Mouse (Mus musculus) MEL (cell line): ENCODE measurements around the gene Ttc3. TPM values are rescaled to one million over a fixed set of nuclear protein-coding genes. Genes with fewer than 3 reads are reported as not detected.
A peak's percentile ranks its signal among the peaks of the same experiment; 100 is the strongest.

Experiments used
- DNase-seq: peaks from one replicate; pipeline ENCODE4 v3.0.0; 2011; ENCODE audit warnings: low read depth, low spot score
- H3K27ac ChIP-seq: 2 replicates; pipeline ENCODE4 v1.5.1; 2012; ENCODE audit warnings: low read depth, mild to moderate bottlenecking, control low read depth, low read length, moderate library complexity; ENCODE audit not compliant: control insufficient read depth
- H3K27me3 ChIP-seq, 2 experiments: fragments of 150-350 bp in 1 of 2; sonication (generic) in 1 of 2; 2 replicates each; pipeline ENCODE4 v1.6.1; 2012; ENCODE audit warnings: low read length in 2 of 2, mild to moderate bottlenecking in 2 of 2, improper control_type of control experiment in 1 of 2, moderate library complexity in 1 of 2; ENCODE audit not compliant: insufficient read depth in 2 of 2, control insufficient read depth in 1 of 2
- H3K36me3 ChIP-seq, 2 experiments: 2 replicates each; pipeline ENCODE4 v1.6.1; 2012 to 2014; ENCODE audit warnings: low read length in 2 of 2, improper control_type of control experiment in 1 of 2, inconsistent platforms in 1 of 2, mild to moderate bottlenecking in 1 of 2; ENCODE audit not compliant: insufficient read depth in 2 of 2, control insufficient read depth in 1 of 2
- H3K4me1 ChIP-seq, 2 experiments: fragments of 150-350 bp in 1 of 2; sonication (generic) in 1 of 2; 2 replicates each; pipeline ENCODE4 v1.6.1; 2012; ENCODE audit warnings: low read length in 2 of 2, improper control_type of control experiment in 1 of 2, mild to moderate bottlenecking in 1 of 2; ENCODE audit not compliant: insufficient read depth in 2 of 2, control insufficient read depth in 1 of 2
- H3K4me3 ChIP-seq, 2 experiments: fragments of 150-350 bp in 1 of 2; sonication (generic) in 1 of 2; 2 replicates each; pipeline ENCODE4 v1.5.1; 2012; ENCODE audit warnings: low read depth in 2 of 2, low read length in 2 of 2, mild to moderate bottlenecking in 2 of 2, moderate library complexity in 2 of 2, control low read depth in 1 of 2, improper control_type of control experiment in 1 of 2; ENCODE audit not compliant: control insufficient read depth in 1 of 2, insufficient read depth in 1 of 2
- H3K79me2 ChIP-seq: 2 replicates; pipeline ENCODE4 v1.6.1; 2012; ENCODE audit warnings: mild to moderate bottlenecking, low read length, moderate library complexity; ENCODE audit not compliant: control insufficient read depth, poor library complexity, insufficient read depth
- H3K9ac ChIP-seq: 2 replicates; pipeline ENCODE4 v1.6.1; 2012; ENCODE audit warnings: low read depth, mild to moderate bottlenecking, control low read depth, low read length, moderate library complexity; ENCODE audit not compliant: control insufficient read depth, poor library complexity, severe bottlenecking
- H3K9me3 ChIP-seq: fragments of 150-350 bp; sonication (generic); replicated peaks from 2 replicates; pipeline ENCODE4 v1.6.1; 2012; ENCODE audit warnings: mild to moderate bottlenecking, low read length, improper control_type of control experiment, moderate library complexity; ENCODE audit not compliant: insufficient read depth
- BHLHE40 ChIP-seq: IDR thresholded peaks from 2 replicates; pipeline ENCODE4 v1.6.1; 2012; ENCODE audit warnings: low read depth, mild to moderate bottlenecking, inconsistent platforms, low read length, improper control_type of control experiment, borderline replicate concordance
- CHD1 ChIP-seq: IDR thresholded peaks from 2 replicates; pipeline ENCODE4 v1.6.1; 2012; ENCODE audit warnings: low read depth, mild to moderate bottlenecking, inconsistent platforms, low read length, improper control_type of control experiment
- CTCF ChIP-seq, 3 experiments: IDR thresholded peaks in 2 of 3; conservative IDR thresholded peaks in 1 of 3; 2 replicates each; pipeline ENCODE4 v1.5.1; 2011 to 2012; ENCODE audit warnings: low read length in 3 of 3, low read depth in 2 of 3, mild to moderate bottlenecking in 2 of 3, improper control_type of control experiment in 1 of 3, inconsistent platforms in 1 of 3, mixed read lengths in 1 of 3, moderate library complexity in 1 of 3; ENCODE audit not compliant: control insufficient read depth in 1 of 3, insufficient read depth in 1 of 3, poor library complexity in 1 of 3, severe bottlenecking in 1 of 3
- E2F4 ChIP-seq: IDR thresholded peaks from 2 replicates; pipeline ENCODE4 v1.6.1; 2011; ENCODE audit warnings: low read depth, low read length, improper control_type of control experiment, borderline replicate concordance
- ELF1 ChIP-seq: IDR thresholded peaks from 2 replicates; pipeline ENCODE4 v1.6.1; 2014; ENCODE audit warnings: low read depth, mild to moderate bottlenecking, inconsistent platforms, low read length, improper control_type of control experiment, moderate library complexity
- EP300 ChIP-seq, 2 experiments: IDR thresholded peaks; 2 replicates each; pipeline ENCODE4 v1.6.1; 2011; ENCODE audit warnings: improper control_type of control experiment in 2 of 2, low read length in 2 of 2, low read depth in 1 of 2, mild to moderate bottlenecking in 1 of 2
- ETS1 ChIP-seq: IDR thresholded peaks from 2 replicates; pipeline ENCODE4 v1.6.1; 2012; ENCODE audit warnings: low read depth, mild to moderate bottlenecking, inconsistent platforms, low read length, improper control_type of control experiment, moderate library complexity
- GABPA ChIP-seq: IDR thresholded peaks from 2 replicates; pipeline ENCODE4 v1.6.1; 2012; ENCODE audit warnings: low read depth, mild to moderate bottlenecking, inconsistent platforms, low read length, improper control_type of control experiment, moderate library complexity
- GATA1 ChIP-seq: IDR thresholded peaks from 2 replicates; pipeline ENCODE4 v1.6.1; 2011; ENCODE audit warnings: low read depth, low read length, improper control_type of control experiment
- HCFC1 ChIP-seq: IDR thresholded peaks from 2 replicates; pipeline ENCODE4 v1.6.1; 2012; ENCODE audit warnings: low read depth, mild to moderate bottlenecking, inconsistent platforms, low read length, improper control_type of control experiment, moderate library complexity
- JUND ChIP-seq: IDR thresholded peaks from 2 replicates; pipeline ENCODE4 v1.6.1; 2011; ENCODE audit warnings: low read depth, mild to moderate bottlenecking, improper control_type of control experiment, low read length
- KAT2A ChIP-seq: conservative IDR thresholded peaks from 2 replicates; pipeline ENCODE4 v1.6.1; 2012; ENCODE audit warnings: low read depth, low read length, improper control_type of control experiment, inconsistent platforms
- MAX ChIP-seq: IDR thresholded peaks from 2 replicates; pipeline ENCODE4 v1.6.1; 2011; ENCODE audit warnings: low read length, improper control_type of control experiment
- MAZ ChIP-seq: IDR thresholded peaks from 2 replicates; pipeline ENCODE4 v1.6.1; 2012; ENCODE audit warnings: low read depth, mild to moderate bottlenecking, inconsistent platforms, low read length, improper control_type of control experiment
- MEF2A ChIP-seq: IDR thresholded peaks from 2 replicates; pipeline ENCODE4 v1.6.1; 2014; ENCODE audit warnings: low read depth, mild to moderate bottlenecking, inconsistent platforms, low read length, improper control_type of control experiment; ENCODE audit not compliant: poor library complexity, insufficient replicate concordance, severe bottlenecking; ENCODE audit errors: extremely low read depth
- MYC ChIP-seq: IDR thresholded peaks from 2 replicates; pipeline ENCODE4 v1.6.1; 2011; ENCODE audit warnings: low read depth, mild to moderate bottlenecking, low read length, improper control_type of control experiment, moderate library complexity
- NRF1 ChIP-seq: IDR thresholded peaks from 2 replicates; pipeline ENCODE4 v1.6.1; 2014; ENCODE audit warnings: low read depth, mild to moderate bottlenecking, inconsistent platforms, low read length, improper control_type of control experiment, moderate library complexity; ENCODE audit not compliant: poor library complexity, insufficient read depth, severe bottlenecking
- POLR2A ChIP-seq, 2 experiments: IDR thresholded peaks; 2 replicates each; pipeline ENCODE4 v1.6.1; 2011 to 2012; ENCODE audit warnings: low read length in 2 of 2, mild to moderate bottlenecking in 2 of 2, control low read depth in 1 of 2, improper control_type of control experiment in 1 of 2, low read depth in 1 of 2, moderate library complexity in 1 of 2; ENCODE audit not compliant: control insufficient read depth in 1 of 2, insufficient read depth in 1 of 2, poor library complexity in 1 of 2
- POLR2AphosphoS2 ChIP-seq: IDR thresholded peaks from 2 replicates; pipeline ENCODE4 v1.6.1; 2011; ENCODE audit warnings: low read length, improper control_type of control experiment
- POLR2AphosphoS5 ChIP-seq: IDR thresholded peaks from 2 replicates; pipeline ENCODE4 v1.6.1; 2012; ENCODE audit warnings: low read depth, borderline replicate concordance, mild to moderate bottlenecking, inconsistent platforms, low read length, moderate library complexity, mixed read lengths
- RAD21 ChIP-seq: IDR thresholded peaks from 2 replicates; pipeline ENCODE4 v1.6.1; 2011; ENCODE audit warnings: mild to moderate bottlenecking, low read depth, low read length, improper control_type of control experiment
- SIN3A ChIP-seq: IDR thresholded peaks from 2 replicates; pipeline ENCODE4 v1.6.1; 2012; ENCODE audit warnings: low read length, improper control_type of control experiment, inconsistent platforms
- SMC3 ChIP-seq: IDR thresholded peaks from 2 replicates; pipeline ENCODE4 v1.6.1; 2011; ENCODE audit warnings: low read depth, low read length, improper control_type of control experiment
- TAL1 ChIP-seq: IDR thresholded peaks from 2 replicates; pipeline ENCODE4 v1.6.1; 2012; ENCODE audit warnings: mild to moderate bottlenecking, inconsistent platforms, low read length, moderate library complexity, mixed read lengths
- TCF12 ChIP-seq: IDR thresholded peaks from 2 replicates; pipeline ENCODE4 v1.6.1; 2014; ENCODE audit warnings: low read depth, mild to moderate bottlenecking, inconsistent platforms, low read length, improper control_type of control experiment, moderate library complexity
- UBTF ChIP-seq: IDR thresholded peaks from 2 replicates; pipeline ENCODE4 v1.6.1; 2012; ENCODE audit warnings: low read depth, mild to moderate bottlenecking, inconsistent platforms, low read length, improper control_type of control experiment, moderate library complexity, borderline replicate concordance; ENCODE audit not compliant: insufficient read depth
- USF1 ChIP-seq: IDR thresholded peaks from 2 replicates; pipeline ENCODE4 v1.6.1; 2014; ENCODE audit warnings: low read depth, mild to moderate bottlenecking, inconsistent platforms, low read length, improper control_type of control experiment, moderate library complexity
- USF2 ChIP-seq, 2 experiments: IDR thresholded peaks; 2 replicates each; pipeline ENCODE4 v1.6.1; 2011 to 2012; ENCODE audit warnings: improper control_type of control experiment in 2 of 2, low read length in 2 of 2, borderline replicate concordance in 1 of 2, inconsistent platforms in 1 of 2, low read depth in 1 of 2, mild to moderate bottlenecking in 1 of 2; ENCODE audit not compliant: insufficient read depth in 1 of 2
- ZC3H11A ChIP-seq: IDR thresholded peaks from 2 replicates; pipeline ENCODE4 v1.6.1; 2012; ENCODE audit warnings: low read depth, mild to moderate bottlenecking, inconsistent platforms, low read length, improper control_type of control experiment
- ZKSCAN1 ChIP-seq: IDR thresholded peaks from 2 replicates; pipeline ENCODE4 v1.6.1; 2012; ENCODE audit warnings: low read depth, mild to moderate bottlenecking, inconsistent platforms, low read length, improper control_type of control experiment, moderate library complexity
- ZNF384 ChIP-seq: IDR thresholded peaks from 2 replicates; pipeline ENCODE4 v1.6.1; 2012; ENCODE audit warnings: low read depth, mild to moderate bottlenecking, inconsistent platforms, low read length, improper control_type of control experiment
- polyA plus RNA-seq, 2 experiments: library from polyadenylated mRNA; stranded (reverse) in 1 of 2; unstranded in 1 of 2; fragments of >175 nt in 1 of 2; fragments of >200 nt in 1 of 2; gene quantifications; 2 replicates each; pipeline versions ENCODE4 v1.2.1 to v1.2.4; 2012; ENCODE audit warnings: low replicate concordance in 2 of 2, low read depth in 1 of 2; ENCODE audit not compliant: insufficient read length in 2 of 2, insufficient read depth in 1 of 2, missing spikeins in 1 of 2
- total RNA-seq: library from RNA; depleted of rRNA; stranded (reverse); fragments of 300-350 nt; gene quantifications from 2 replicates; pipeline ENCODE4 v1.2.3, GENCODE M21; 2012

Gene Ttc3
- total and polyA plus RNA-seq, 3 experiments: 46.4 to 352 (median 47.5) TPM

GRCm38 (mm10) chr16:94402185-94402584, 31.8 kb downstream of the Ttc3 start:
- no peaks in the 10 kb centered on the region; a peak in 1 of 4 replicates for H3K4me1 ChIP-seq
- H3K4me3 ChIP-seq: no peak overlapping the region
- no peak overlapping the region for H3K27ac ChIP-seq
- no peak for DNase-seq
- H3K79me2 ChIP-seq: peaks cover 3% of the 10 kb centered on the region; the same call in 1 of the 2 replicates
- H3K36me3 ChIP-seq: peaks cover 0 to 4% of the 10 kb centered on the region in 2 experiments; a peak in 2 of 4 replicates
- H3K27me3 ChIP-seq: no peaks in the 10 kb centered on the region
- TF ChIP-seq HCFC1 (no peak), E2F4 (no peak), TAL1 (no peak), KAT2A (no peak), MAX (no peak), USF2 (IDR thresholded peaks at IDR 0.05; ENCODE audit: borderline replicate concordance in 1 of 2, insufficient read depth in 1 of 2, low read depth in 1 of 2, low read length in 2 of 2) (no peak)
- no peaks in the 10 kb centered on the region for H3K9me3 ChIP-seq
- no peak overlapping the region for H3K9ac ChIP-seq

GRCm38 (mm10) chr16:94411287-94411686, 40.9 kb downstream of the Ttc3 start:
- H3K9me3 ChIP-seq: no peaks in the 10 kb centered on the region
- no peak overlapping the region for H3K9ac ChIP-seq
- H3K27ac ChIP-seq: 0 out of 2 replicates have a peak overlapping the region, but pooled peaks have one; percentile 1
- peak; percentile 87 for DNase-seq
- peaks cover 5 to 15% of the 10 kb centered on the region in 2 experiments for H3K4me1 ChIP-seq
- H3K27me3 ChIP-seq: no peaks in the 10 kb centered on the region
- no peak overlapping the region for H3K4me3 ChIP-seq
- peaks cover 21 to 22% of the 10 kb centered on the region in 2 experiments for H3K36me3 ChIP-seq
- H3K79me2 ChIP-seq: no peaks in the 10 kb centered on the region
- no peak for TF ChIP-seq ELF1
- no peak for TF ChIP-seq MEF2A
- TF ChIP-seq ETS1: peak; percentile 92
- peak; percentile 31 for TF ChIP-seq GATA1
- TF ChIP-seq ZNF384: peak; percentile 68
- TF ChIP-seq ZC3H11A: no peak
- TF ChIP-seq CTCF (IDR thresholded peaks at IDR 0.05 in 2 of 3, conservative IDR thresholded peaks at IDR 0.05 in 1 of 3; ENCODE audit: control insufficient read depth in 1 of 3, insufficient read depth in 1 of 3, low read depth in 2 of 3, low read length in 3 of 3, poor library complexity in 1 of 3, severe bottlenecking in 1 of 3): no peak
- TF ChIP-seq POLR2AphosphoS2: no peak
- no peak for TF ChIP-seq RAD21
- TF ChIP-seq MAZ: no peak
- TF ChIP-seq USF1: no peak
- peak; percentile 60 for TF ChIP-seq SIN3A
- TF ChIP-seq MAX: no peak
- TF ChIP-seq JUND: no peak
- TF ChIP-seq SMC3: no peak
- TF ChIP-seq NRF1: no peak
- TF ChIP-seq BHLHE40: no peak
- TF ChIP-seq EP300 (IDR thresholded peaks at IDR 0.05; ENCODE audit: low read depth in 1 of 2, low read length in 2 of 2): peak in 1 of 2 experiments; percentile 57; a peak in 3 of 4 replicates
- no peak for TF ChIP-seq CHD1
- 0 out of 2 replicates have a peak, but pooled peaks have one; percentile 21 for TF ChIP-seq TCF12
- TF ChIP-seq MYC: no peak
- TF ChIP-seq UBTF: no peak
- TF ChIP-seq ZKSCAN1: no peak
- TF ChIP-seq POLR2AphosphoS5: no peak
- TF ChIP-seq HCFC1: 0 out of 2 replicates have a peak, but pooled peaks have one; percentile 21
- TF ChIP-seq GABPA: no peak
- no peak for TF ChIP-seq POLR2A (IDR thresholded peaks at IDR 0.05; ENCODE audit: control insufficient read depth in 1 of 2, insufficient read depth in 1 of 2, low read depth in 1 of 2, low read length in 2 of 2, poor library complexity in 1 of 2)
